Mouse (Mus musculus) kidney, adult 2 months (tissue): ENCODE measurements around the gene Fkbp14.

Experiments
- CTCF ChIP-seq: fragments of 200-500 bp; conservative IDR thresholded peaks from 2 replicates; pipeline ENCODE4 v1.5.1; 2011; ENCODE audit warnings: low read depth, mild to moderate bottlenecking, control low read depth, low read length, moderate library complexity, mixed read lengths; ENCODE audit not compliant: insufficient read depth, insufficient read length
- POLR2A ChIP-seq: fragments of 200-500 bp; IDR thresholded peaks from one replicate; pipeline ENCODE4 v1.6.1; 2011; ENCODE audit warnings: low read depth, low read length, control low read depth

- TF ChIP-seq CTCF (no peak), POLR2A (no peak)
These were observed at the start of gene Fkbp14 for GRCm38 (mm10) chr6:54597208-54597607.
